Mouse (Mus musculus) liver, adult 2 months (tissue): Measurements from ENCODE around the gene Cdk14.

Source experiments
- CTCF ChIP-seq: fragments of 200-500 bp; IDR thresholded peaks from 2 replicates; pipeline ENCODE4 v1.5.1; 2011; ENCODE audit warnings: low read depth, low read length, control low read depth
- POLR2A ChIP-seq: fragments of 200-500 bp; IDR thresholded peaks from 2 replicates; pipeline ENCODE4 v1.6.1; 2011; ENCODE audit warnings: low read length, control low read depth; ENCODE audit not compliant: insufficient read depth; ENCODE audit errors: extremely low read depth

- TF ChIP-seq CTCF (no peak), POLR2A (no peak)
Observed at GRCm38 (mm10) chr5:4766719-4767118, 653.4 kb downstream of the Cdk14 start.
